Mouse (Mus musculus) CH12F3 (cell line): ENCODE results near the gene Gm128.

Experiments used
- in situ Hi-C: fragments of 300-500 bp; cut with MboI; formaldehyde crosslinking; loops from 2 replicates; pipeline ENCODE4 v1.14.3; 2020; ENCODE audit warnings: low sequenced_read_pairs

Gm128 gene

GRCm38 (mm10) chr3:95241498-95241897 lies at the start of gene Gm128:
Gene Gm128, minus strand, starts transcription at chr3:95241598.
- in situ Hi-C loops = no loop called here

GRCm38 (mm10) chr3:95291041-95291440 lies 49.6 kb upstream of the Gm128 start:
- in situ Hi-C loops = no loop called here

GRCm38 (mm10) chr3:95290156-95290555 lies 48.8 kb upstream of the Gm128 start:
- in situ Hi-C loops = no loop called here

- in situ Hi-C loops = no loop called here
These were observed 48.0 kb upstream of the Gm128 start for GRCm38 (mm10) chr3:95289419-95289818.

- in situ Hi-C loops = no loop called here
These were observed 46.1 kb upstream of the Gm128 start for GRCm38 (mm10) chr3:95287541-95287940.

- in situ Hi-C loops = no loop called here
These were observed 45.1 kb upstream of the Gm128 start for GRCm38 (mm10) chr3:95286510-95286909.

- in situ Hi-C loops = no loop called here
These were observed 44.6 kb upstream of the Gm128 start for GRCm38 (mm10) chr3:95286011-95286410.

GRCm38 (mm10) chr3:95285390-95285789 lies 44.0 kb upstream of the Gm128 start:
- in situ Hi-C loops = no loop called here

GRCm38 (mm10) chr3:95284501-95285281 lies 43.3 kb upstream of the Gm128 start:
- in situ Hi-C loops = no loop called here

GRCm38 (mm10) chr3:95284062-95284461 lies 42.7 kb upstream of the Gm128 start:
- in situ Hi-C loops = no loop called here

- in situ Hi-C loops = no loop called here
These were observed 42.2 kb upstream of the Gm128 start for GRCm38 (mm10) chr3:95283589-95283941.

- in situ Hi-C loops = no loop called here
These were observed 41.6 kb upstream of the Gm128 start for GRCm38 (mm10) chr3:95282865-95283588.

- in situ Hi-C loops = no loop called here
These were observed 41.0 kb upstream of the Gm128 start for GRCm38 (mm10) chr3:95282381-95282864.

GRCm38 (mm10) chr3:95281216-95282126 lies 40.1 kb upstream of the Gm128 start, which contains the start of the genes Mindy1 and Prune1:
Gene Mindy1, plus strand, starts transcription at chr3:95281345.
Gene Prune1, minus strand, starts transcription at chr3:95282076.
- in situ Hi-C loops = no loop called here

- in situ Hi-C loops = no loop called here
These were observed 39.3 kb upstream of the Gm128 start for GRCm38 (mm10) chr3:95280747-95281146.

- in situ Hi-C loops = no loop called here
These were observed 35.8 kb upstream of the Gm128 start for GRCm38 (mm10) chr3:95277149-95277551.

GRCm38 (mm10) chr3:95276428-95276934 lies 35.1 kb upstream of the Gm128 start:
- in situ Hi-C loops = no loop called here

- in situ Hi-C loops = no loop called here
These were observed 33.8 kb upstream of the Gm128 start for GRCm38 (mm10) chr3:95275161-95275560.

GRCm38 (mm10) chr3:95274453-95274852 lies 33.1 kb upstream of the Gm128 start:
- in situ Hi-C loops = no loop called here

GRCm38 (mm10) chr3:95273471-95273870 lies 32.1 kb upstream of the Gm128 start:
- in situ Hi-C loops = no loop called here
